Mouse (Mus musculus) CH12.LX (cell line): ENCODE data around the gene Mrpl20. TPM values are rescaled to one million over a fixed set of nuclear protein-coding genes. Genes with fewer than 3 reads are reported as not detected.

Experiments
- DNase-seq: peaks from one replicate; pipeline ENCODE4 v3.0.0-alpha.2; 2013; ENCODE audit errors: extremely low read depth
- H3K27ac ChIP-seq: 2 replicates; pipeline ENCODE4 v1.5.1; 2012; ENCODE audit warnings: low read depth, mild to moderate bottlenecking, control low read depth, moderate library complexity; ENCODE audit not compliant: insufficient read depth
- H3K27me3 ChIP-seq: replicated peaks from 2 replicates; pipeline ENCODE3; 2012; ENCODE audit warnings: inconsistent platforms
- H3K36me3 ChIP-seq, 2 experiments: replicated peaks in 1 of 2; 2 replicates each; pipeline versions ENCODE3 to v1.6.1; 2012; ENCODE audit warnings: inconsistent platforms in 1 of 2, low read length in 1 of 2, mild to moderate bottlenecking in 1 of 2, mixed read lengths in 1 of 2, moderate library complexity in 1 of 2; ENCODE audit not compliant: control insufficient read depth in 1 of 2, insufficient read depth in 1 of 2
- H3K4me1 ChIP-seq, 2 experiments: 2 replicates each; pipeline ENCODE4 v1.6.1; 2012; ENCODE audit warnings: inconsistent platforms in 1 of 2, moderate library complexity in 1 of 2; ENCODE audit not compliant: insufficient read depth in 2 of 2, control insufficient read depth in 1 of 2
- H3K4me2 ChIP-seq: 2 replicates; pipeline ENCODE4 v1.6.1; 2012; ENCODE audit warnings: low read depth, mild to moderate bottlenecking, control low read depth; ENCODE audit not compliant: poor library complexity, insufficient read depth, severe bottlenecking
- H3K4me3 ChIP-seq, 3 experiments: fragments of 150-350 bp in 1 of 3; sonication (generic) in 1 of 3; replicated peaks in 1 of 3; 2 replicates each; pipeline versions ENCODE3 to v1.5.1; 2011 to 2012; ENCODE audit warnings: low read depth in 2 of 3, low read length in 2 of 3, mild to moderate bottlenecking in 2 of 3, moderate library complexity in 2 of 3, control low read depth in 1 of 3, improper control_type of control experiment in 1 of 3, inconsistent platforms in 1 of 3, mixed read lengths in 1 of 3; ENCODE audit not compliant: poor library complexity in 1 of 3
- H3K79me2 ChIP-seq: replicated peaks from 2 replicates; pipeline ENCODE4 v1.6.1; 2012; ENCODE audit warnings: mild to moderate bottlenecking, moderate library complexity; ENCODE audit not compliant: control insufficient read depth, poor library complexity, insufficient read depth, severe bottlenecking; ENCODE audit errors: extremely low read depth
- H3K9ac ChIP-seq: 2 replicates; pipeline ENCODE4 v1.6.1; 2012; ENCODE audit warnings: low read depth, mild to moderate bottlenecking, control low read depth, moderate library complexity; ENCODE audit not compliant: insufficient read depth
- H3K9me3 ChIP-seq: replicated peaks from 2 replicates; pipeline ENCODE3; 2012; ENCODE audit warnings: low read length, inconsistent platforms, mixed read lengths
- CHD1 ChIP-seq: IDR thresholded peaks from 2 replicates; pipeline ENCODE4 v1.6.1; 2012; ENCODE audit warnings: low read depth, low read length, improper control_type of control experiment, inconsistent platforms
- CTCF ChIP-seq, 2 experiments: IDR thresholded peaks in 1 of 2; conservative IDR thresholded peaks in 1 of 2; 2 replicates each; pipeline ENCODE4 v1.5.1; 2011 to 2012; ENCODE audit warnings: low read depth in 2 of 2, low read length in 2 of 2, improper control_type of control experiment in 1 of 2, inconsistent platforms in 1 of 2, mild to moderate bottlenecking in 1 of 2, moderate library complexity in 1 of 2
- E2F4 ChIP-seq: IDR thresholded peaks from 2 replicates; pipeline ENCODE4 v1.6.1; 2011; ENCODE audit warnings: low read depth, low read length, improper control_type of control experiment; ENCODE audit not compliant: insufficient replicate concordance
- EP300 ChIP-seq: IDR thresholded peaks from 2 replicates; pipeline ENCODE4 v1.6.1; 2011; ENCODE audit warnings: low read length, improper control_type of control experiment
- GABPA ChIP-seq: IDR thresholded peaks from 2 replicates; pipeline ENCODE4 v1.6.1; 2012; ENCODE audit warnings: low read depth, low read length, improper control_type of control experiment, inconsistent platforms; ENCODE audit not compliant: insufficient replicate concordance
- IRF4 ChIP-seq: IDR thresholded peaks from 2 replicates; pipeline ENCODE4 v1.6.1; 2014; ENCODE audit warnings: low read depth, mild to moderate bottlenecking, inconsistent platforms, low read length, improper control_type of control experiment
- JUN ChIP-seq: IDR thresholded peaks from 2 replicates; pipeline ENCODE4 v1.6.1; 2011; ENCODE audit warnings: low read depth, mild to moderate bottlenecking, low read length, improper control_type of control experiment, moderate library complexity; ENCODE audit not compliant: insufficient read depth
- JUND ChIP-seq: conservative IDR thresholded peaks from 2 replicates; pipeline ENCODE4 v1.6.1; 2011; ENCODE audit warnings: low read depth, low read length, improper control_type of control experiment
- KAT2A ChIP-seq: IDR thresholded peaks from 2 replicates; pipeline ENCODE4 v1.6.1; 2012; ENCODE audit warnings: low read length, improper control_type of control experiment, inconsistent platforms; ENCODE audit not compliant: insufficient replicate concordance
- MAX ChIP-seq: IDR thresholded peaks from 2 replicates; pipeline ENCODE4 v1.6.1; 2011; ENCODE audit warnings: low read length, improper control_type of control experiment
- MAZ ChIP-seq: IDR thresholded peaks from 2 replicates; pipeline ENCODE4 v1.6.1; 2012; ENCODE audit warnings: low read depth, mild to moderate bottlenecking, inconsistent platforms, low read length, improper control_type of control experiment, moderate library complexity
- MEF2A ChIP-seq: IDR thresholded peaks from 2 replicates; pipeline ENCODE4 v1.6.1; 2014; ENCODE audit warnings: low read depth, mild to moderate bottlenecking, inconsistent platforms, low read length, improper control_type of control experiment, borderline replicate concordance
- MXI1 ChIP-seq: IDR thresholded peaks from 2 replicates; pipeline ENCODE4 v1.6.1; 2011; ENCODE audit warnings: mild to moderate bottlenecking, low read depth, low read length, improper control_type of control experiment
- NELFE ChIP-seq: IDR thresholded peaks from 2 replicates; pipeline ENCODE4 v1.6.1; 2011; ENCODE audit warnings: low read depth, low read length, improper control_type of control experiment
- POLR2A ChIP-seq: IDR thresholded peaks from 2 replicates; pipeline ENCODE4 v1.6.1; 2011; ENCODE audit warnings: low read depth, mild to moderate bottlenecking, improper control_type of control experiment, low read length
- POLR2AphosphoS2 ChIP-seq: IDR thresholded peaks from 2 replicates; pipeline ENCODE4 v1.6.1; 2011; ENCODE audit warnings: low read depth, low read length, improper control_type of control experiment
- RAD21 ChIP-seq: IDR thresholded peaks from 2 replicates; pipeline ENCODE4 v1.6.1; 2011; ENCODE audit warnings: low read depth, mild to moderate bottlenecking, low read length, improper control_type of control experiment, moderate library complexity
- RCOR1 ChIP-seq: conservative IDR thresholded peaks from 2 replicates; pipeline ENCODE4 v1.6.1; 2012; ENCODE audit warnings: low read depth, mild to moderate bottlenecking, inconsistent platforms, low read length, improper control_type of control experiment
- SIN3A ChIP-seq: IDR thresholded peaks from 2 replicates; pipeline ENCODE4 v1.6.1; 2012; ENCODE audit warnings: low read length, improper control_type of control experiment, inconsistent platforms
- SMC3 ChIP-seq: IDR thresholded peaks from 2 replicates; pipeline ENCODE4 v1.6.1; 2011; ENCODE audit warnings: low read depth, low read length, improper control_type of control experiment
- TCF12 ChIP-seq: IDR thresholded peaks from 2 replicates; pipeline ENCODE4 v1.6.1; 2014; ENCODE audit warnings: low read depth, mild to moderate bottlenecking, inconsistent platforms, low read length, improper control_type of control experiment
- UBTF ChIP-seq: IDR thresholded peaks from 2 replicates; pipeline ENCODE4 v1.6.1; 2012; ENCODE audit warnings: low read depth, mild to moderate bottlenecking, inconsistent platforms, low read length, improper control_type of control experiment, moderate library complexity
- USF1 ChIP-seq: IDR thresholded peaks from 2 replicates; pipeline ENCODE4 v1.6.1; 2014; ENCODE audit warnings: low read depth, mild to moderate bottlenecking, inconsistent platforms, low read length, improper control_type of control experiment
- ZKSCAN1 ChIP-seq: IDR thresholded peaks from 2 replicates; pipeline ENCODE4 v1.6.1; 2012; ENCODE audit warnings: low read depth, inconsistent platforms, low read length, improper control_type of control experiment, borderline replicate concordance
- ZMIZ1 ChIP-seq: IDR thresholded peaks from 2 replicates; pipeline ENCODE4 v1.6.1; 2012; ENCODE audit warnings: low read depth, mild to moderate bottlenecking, inconsistent platforms, low read length, improper control_type of control experiment
- ZNF384 ChIP-seq: IDR thresholded peaks from 2 replicates; pipeline ENCODE4 v1.6.1; 2012; ENCODE audit warnings: low read depth, low read length, improper control_type of control experiment, inconsistent platforms
- dilution Hi-C: fragments of 300-500 bp; cut with MboI; formaldehyde crosslinking; loops from 2 replicates; pipeline ENCODE4 v1.14.3; 2020; ENCODE audit warnings: low sequenced_read_pairs; ENCODE audit not compliant: extremely low pct_unique_long_range_greater_than_20kb, extremely low pct_ligation_motif_present
- in situ Hi-C: fragments of 300-500 bp; cut with MboI; formaldehyde crosslinking; loops from 3 replicates; pipeline ENCODE4 v1.14.3; 2019; ENCODE audit warnings: low sequenced_read_pairs, low pct_ligation_motif_present, low pct_unique_long_range_greater_than_20kb, mixed read lengths
- polyA plus RNA-seq: library from polyadenylated mRNA; unstranded; fragments of >175 nt; gene quantifications from 2 replicates; pipeline ENCODE4 v1.2.1, GENCODE M21; 2012; ENCODE audit warnings: low read depth; ENCODE audit not compliant: insufficient read length
- total RNA-seq, 2 experiments: library from RNA; depleted of rRNA; stranded (reverse); fragments of 300-350 nt in 1 of 2; fragments of >200 nt in 1 of 2; gene quantifications; 2 replicates each; pipeline ENCODE4 v1.2.3; 2012 to 2014

Gene Mrpl20
- total and polyA plus RNA-seq, 3 experiments = 146 to 230 (median 193) TPM

DNA sequence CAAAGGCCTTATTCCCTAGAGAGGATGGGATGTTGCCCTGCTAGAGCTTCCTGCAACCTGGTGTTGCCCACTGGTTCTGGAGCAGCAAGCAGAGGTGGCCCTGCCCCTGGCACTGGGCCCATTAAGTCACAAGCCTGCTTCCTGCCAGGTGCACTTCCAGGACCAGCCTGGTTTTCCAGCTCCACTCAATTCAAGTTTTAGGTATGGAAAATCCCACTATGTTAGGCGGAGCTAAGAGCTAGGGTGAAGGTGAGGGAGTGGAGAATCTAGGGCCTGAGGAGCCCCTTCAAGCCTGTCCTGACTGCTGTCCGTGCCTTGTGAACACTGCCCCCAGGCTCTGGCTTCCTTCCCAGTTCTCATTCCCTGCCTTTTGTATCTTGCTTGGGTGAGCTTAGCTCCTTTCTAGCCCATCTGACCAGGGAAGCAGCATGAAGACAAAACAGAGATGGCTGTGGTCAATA, 49.3 kb downstream of the Mrpl20 start:
- TF ChIP-seq GABPA (no peak), USF1 (no peak), MAZ (no peak), CTCF (conservative IDR thresholded peaks at IDR 0.05 in 1 of 2, IDR thresholded peaks at IDR 0.05 in 1 of 2; ENCODE audit: low read depth in 2 of 2, low read length in 2 of 2) (no peak), ZKSCAN1 (no peak), MEF2A (no peak), IRF4 (no peak), TCF12 (no peak), CHD1 (no peak), EP300 (no peak)
- peaks cover 19% of the 10 kb centered on the region for H3K79me2 ChIP-seq
- H3K9ac ChIP-seq = no peak overlapping the region
- H3K4me1 ChIP-seq = peaks cover 17 to 48% of the 10 kb centered on the region in 2 experiments
- dilution Hi-C loops (no loop called here), in situ Hi-C loops (no loop called here)
- H3K36me3 ChIP-seq = peaks cover 35 to 63% of the 10 kb centered on the region in 2 experiments
- no peak overlapping the region for H3K4me3 ChIP-seq
- no peak for DNase-seq
- H3K27me3 ChIP-seq = no peaks in the 10 kb centered on the region
- no peak overlapping the region for H3K4me2 ChIP-seq
- no peak overlapping the region for H3K27ac ChIP-seq
- no peaks in the 10 kb centered on the region for H3K9me3 ChIP-seq

DNA sequence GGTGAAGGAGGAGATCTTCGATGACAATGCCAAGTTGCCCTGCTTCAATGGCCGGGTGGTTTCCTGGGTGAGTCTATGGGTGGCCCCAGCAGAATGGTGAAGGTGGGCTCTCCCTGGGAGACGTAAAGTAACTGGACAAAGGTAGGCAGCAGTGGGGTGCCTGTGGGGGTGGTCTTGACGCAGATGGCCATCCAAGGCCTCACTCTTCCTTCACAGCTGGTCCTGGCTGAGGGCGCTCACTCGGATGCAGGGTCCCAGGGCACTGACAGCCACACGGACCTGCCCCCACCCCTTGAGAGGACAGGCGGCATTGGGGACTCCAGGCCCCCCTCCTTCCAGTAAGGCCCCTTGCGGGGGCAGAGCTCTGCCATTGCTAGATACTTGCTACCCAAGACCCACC, 50.7 kb downstream of the Mrpl20 start:
- in situ Hi-C loops = no loop called here
- Histone ChIP-seq H3K4me3 (no peak overlapping the region), H3K4me1 (peaks cover 17 to 47% of the 10 kb centered on the region in 2 experiments), H3K36me3 (peaks cover 49 to 77% of the 10 kb centered on the region in 2 experiments), H3K27me3 (no peaks in the 10 kb centered on the region), H3K27ac (no peak overlapping the region), H3K4me2 (no peak overlapping the region), H3K79me2 (peaks cover 18% of the 10 kb centered on the region), H3K9me3 (no peaks in the 10 kb centered on the region), H3K9ac (no peak overlapping the region)
- DNase-seq = no peak
- dilution Hi-C loops = no loop called here
- TF ChIP-seq TCF12 (no peak), ZKSCAN1 (no peak), KAT2A (no peak), SMC3 (no peak), E2F4 (no peak)

DNA sequence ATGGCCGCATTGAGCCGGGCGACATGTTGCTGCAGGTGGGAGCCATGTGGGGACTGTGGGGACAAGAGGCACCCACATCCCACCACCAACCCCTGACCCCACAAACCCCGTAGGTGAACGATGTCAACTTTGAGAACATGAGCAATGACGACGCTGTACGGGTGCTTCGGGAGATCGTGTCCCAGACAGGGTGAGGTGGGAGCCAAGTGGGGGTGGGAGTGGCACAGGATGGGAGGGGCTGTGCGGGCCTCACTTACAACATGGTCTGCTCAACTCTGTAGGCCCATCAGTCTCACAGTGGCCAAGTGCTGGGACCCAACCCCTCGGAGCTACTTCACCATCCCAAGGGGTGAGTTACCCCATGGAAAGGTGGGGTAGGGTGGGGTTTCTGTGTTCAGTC, 52.3 kb downstream of the Mrpl20 start:
- peaks cover 60 to 90% of the 10 kb centered on the region in 2 experiments for H3K36me3 ChIP-seq
- no peaks in the 10 kb centered on the region for H3K9me3 ChIP-seq
- no peak overlapping the region for H3K4me2 ChIP-seq
- peaks cover 4% of the 10 kb centered on the region; the same call in 1 of the 2 replicates for H3K79me2 ChIP-seq
- H3K4me1 ChIP-seq = peaks cover 14 to 31% of the 10 kb centered on the region in 2 experiments
- H3K27me3 ChIP-seq = no peaks in the 10 kb centered on the region
- dilution Hi-C loops (no loop called here), in situ Hi-C loops (no loop called here)
- H3K27ac ChIP-seq = no peak overlapping the region
- H3K9ac ChIP-seq = no peak overlapping the region
- TF ChIP-seq POLR2AphosphoS2 (no peak), ZMIZ1 (no peak), CHD1 (no peak), ZKSCAN1 (no peak), IRF4 (no peak), RAD21 (no peak), KAT2A (no peak), UBTF (no peak), ZNF384 (no peak), SIN3A (no peak), EP300 (no peak), JUN (no peak), NELFE (no peak), POLR2A (no peak), MAX (no peak), TCF12 (no peak), JUND (no peak), MXI1 (no peak), RCOR1 (no peak)
- TF ChIP-seq, all 38 proteins: peak for 0
- H3K4me3 ChIP-seq = no peak overlapping the region
- DNase-seq = no peak
